Mouse (Mus musculus) bone marrow macrophage, adult 2 months (primary cell): ENCODE results near the gene Zgrf1.

Experiments
- CTCF ChIP-seq: IDR thresholded peaks from 2 replicates; pipeline ENCODE4 v1.5.1; 2012; ENCODE audit warnings: low read depth, mild to moderate bottlenecking, low read length, moderate library complexity
- POLR2A ChIP-seq: IDR thresholded peaks from 2 replicates; pipeline ENCODE4 v1.6.1; 2012; ENCODE audit warnings: mild to moderate bottlenecking, low read depth, low read length, borderline replicate concordance

- TF ChIP-seq CTCF (no peak), POLR2A (no peak)
Observed at GRCm38 (mm10) chr3:127608109-127608508, 54.8 kb downstream of the Zgrf1 start.
